Mouse (Mus musculus): ENCODE data around the gene Fnbp4. TPM values are rescaled to one million over a fixed set of nuclear protein-coding genes. Genes with fewer than 3 reads are reported as not detected.

The Fnbp4 gene
- total and polyA plus RNA-seq, 3 experiments, result 33.6 to 74.0 (median 48.8) TPM

GRCm38 (mm10) chr2:90753565-90753964 lies 8.4 kb downstream of the Fnbp4 start:
- Histone ChIP-seq H3K36me3 (replicated peaks in 1 of 2; ENCODE audit: control insufficient read depth in 1 of 2, insufficient read depth in 1 of 2, low read length in 1 of 2) (peaks cover 63 to 85% of the 10 kb centered on the region in 2 experiments), H3K79me2 (replicated peaks; ENCODE audit: control insufficient read depth, extremely low read depth, insufficient read depth, poor library complexity, severe bottlenecking) (peaks cover 60% of the 10 kb centered on the region), H3K4me2 (ENCODE audit: insufficient read depth, low read depth, poor library complexity, severe bottlenecking) (no peak overlapping the region), H3K4me3 (replicated peaks in 1 of 3; ENCODE audit: low read depth in 2 of 3, low read length in 2 of 3, poor library complexity in 1 of 3) (no peak overlapping the region), H3K9ac (ENCODE audit: insufficient read depth, low read depth) (no peak overlapping the region), H3K4me1 (ENCODE audit: control insufficient read depth in 1 of 2, insufficient read depth in 2 of 2) (peaks cover 4 to 24% of the 10 kb centered on the region in 2 experiments; a peak in 3 of 4 replicates), H3K27me3 (replicated peaks) (no peaks in the 10 kb centered on the region), H3K9me3 (replicated peaks; ENCODE audit: low read length) (no peaks in the 10 kb centered on the region), H3K27ac (ENCODE audit: insufficient read depth, low read depth) (no peak overlapping the region)
- dilution Hi-C loops (cut with MboI; ENCODE audit: extremely low pct_ligation_motif_present, extremely low pct_unique_long_range_greater_than_20kb, low sequenced_read_pairs), result no loop called here
- in situ Hi-C loops (cut with MboI; ENCODE audit: low pct_ligation_motif_present, low pct_unique_long_range_greater_than_20kb, low sequenced_read_pairs), result no loop called here
- DNase-seq (ENCODE audit: extremely low read depth), result no peak
- TF ChIP-seq CTCF (conservative IDR thresholded peaks at IDR 0.05 in 1 of 2, IDR thresholded peaks at IDR 0.05 in 1 of 2; ENCODE audit: low read depth in 2 of 2, low read length in 2 of 2) (no peak), MAFK (IDR thresholded peaks at IDR 0.05; ENCODE audit: insufficient replicate concordance, low read length) (peak; percentile 86)

DNA sequence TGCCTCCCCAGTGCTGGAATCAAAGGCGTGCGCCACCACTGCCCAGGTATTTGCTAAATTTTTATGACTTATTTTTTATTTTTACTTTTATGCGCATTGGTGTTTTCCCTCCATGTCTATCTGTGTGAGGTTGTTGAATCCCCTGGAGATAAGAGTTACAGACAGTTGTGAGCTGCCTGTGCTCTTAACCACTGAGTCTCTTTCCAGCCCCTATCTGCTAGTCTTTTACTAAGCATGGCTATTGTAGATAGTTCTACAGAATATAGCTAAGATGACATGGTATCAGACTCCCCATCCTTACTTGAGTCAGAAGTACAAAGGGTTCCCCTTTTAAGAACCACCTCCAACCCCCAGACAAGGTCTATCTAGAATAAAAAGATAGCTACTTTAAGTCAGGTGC lies 9.0 kb downstream of the Fnbp4 start:
- Histone ChIP-seq H3K9ac (ENCODE audit: insufficient read depth, low read depth) (no peak overlapping the region), H3K9me3 (replicated peaks; ENCODE audit: low read length) (no peaks in the 10 kb centered on the region), H3K27me3 (replicated peaks) (no peaks in the 10 kb centered on the region), H3K36me3 (replicated peaks in 1 of 2; ENCODE audit: control insufficient read depth in 1 of 2, insufficient read depth in 1 of 2, low read length in 1 of 2) (peaks cover 66 to 86% of the 10 kb centered on the region in 2 experiments), H3K79me2 (replicated peaks; ENCODE audit: control insufficient read depth, extremely low read depth, insufficient read depth, poor library complexity, severe bottlenecking) (peaks cover 54% of the 10 kb centered on the region), H3K4me2 (ENCODE audit: insufficient read depth, low read depth, poor library complexity, severe bottlenecking) (no peak overlapping the region), H3K27ac (ENCODE audit: insufficient read depth, low read depth) (no peak overlapping the region), H3K4me3 (replicated peaks in 1 of 3; ENCODE audit: low read depth in 2 of 3, low read length in 2 of 3, poor library complexity in 1 of 3) (no peak overlapping the region), H3K4me1 (ENCODE audit: control insufficient read depth in 1 of 2, insufficient read depth in 2 of 2) (peaks cover 4 to 17% of the 10 kb centered on the region in 2 experiments; a peak in 3 of 4 replicates)
- in situ Hi-C loops (cut with MboI; ENCODE audit: low pct_ligation_motif_present, low pct_unique_long_range_greater_than_20kb, low sequenced_read_pairs), result no loop called here
- TF ChIP-seq RCOR1 (conservative IDR thresholded peaks at IDR 0.05; ENCODE audit: low read depth, low read length) (no peak), POLR2AphosphoS2 (IDR thresholded peaks at IDR 0.05; ENCODE audit: low read depth, low read length) (no peak), SMC3 (IDR thresholded peaks at IDR 0.05; ENCODE audit: low read depth, low read length) (no peak), CHD2 (IDR thresholded peaks at IDR 0.05; ENCODE audit: low read length) (no peak), RAD21 (IDR thresholded peaks at IDR 0.05; ENCODE audit: low read depth, low read length) (no peak), POLR2A (IDR thresholded peaks at IDR 0.05; ENCODE audit: low read depth, low read length) (no peak), PAX5 (IDR thresholded peaks at IDR 0.05; ENCODE audit: low read length) (no peak), KAT2A (IDR thresholded peaks at IDR 0.05; ENCODE audit: insufficient replicate concordance, low read length) (no peak), TBP (conservative IDR thresholded peaks at IDR 0.05; ENCODE audit: low read depth, low read length) (no peak), MYC (IDR thresholded peaks at IDR 0.05; ENCODE audit: low read depth, low read length) (no peak), EP300 (IDR thresholded peaks at IDR 0.05; ENCODE audit: low read length) (no peak), ZC3H11A (IDR thresholded peaks at IDR 0.05; ENCODE audit: low read depth, low read length) (no peak), NELFE (IDR thresholded peaks at IDR 0.05; ENCODE audit: low read depth, low read length) (no peak), GABPA (IDR thresholded peaks at IDR 0.05; ENCODE audit: insufficient replicate concordance, low read depth, low read length) (no peak), CTCF (conservative IDR thresholded peaks at IDR 0.05 in 1 of 2, IDR thresholded peaks at IDR 0.05 in 1 of 2; ENCODE audit: low read depth in 2 of 2, low read length in 2 of 2) (no peak)
- DNase-seq (ENCODE audit: extremely low read depth), result no peak
- dilution Hi-C loops (cut with MboI; ENCODE audit: extremely low pct_ligation_motif_present, extremely low pct_unique_long_range_greater_than_20kb, low sequenced_read_pairs), result no loop called here
